Mouse (Mus musculus): ENCODE results near the gene Klkb1.
A peak's percentile ranks its signal among the peaks of the same experiment; 100 is the strongest.

The Klkb1 gene

DNA sequence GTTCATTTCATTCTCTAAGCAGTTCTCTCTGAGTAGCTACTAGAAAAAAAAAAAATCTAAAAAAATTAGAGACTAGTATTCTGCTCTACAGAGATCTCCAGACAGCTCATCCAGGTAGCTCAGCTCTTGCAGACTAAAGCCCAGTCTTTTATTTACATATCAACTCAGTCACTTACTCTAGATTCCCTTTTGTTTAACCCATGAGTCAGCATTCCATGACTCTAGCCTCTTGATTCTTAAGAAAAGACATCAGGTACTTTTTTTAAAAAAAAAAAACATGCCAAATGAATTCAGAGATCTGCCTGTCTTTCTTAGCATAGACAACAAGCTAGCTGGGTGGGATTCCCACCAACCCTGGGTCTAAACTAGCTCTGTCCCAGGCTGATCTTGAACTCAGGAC lies 26.2 kb downstream of the Klkb1 start:
- DNase-seq (ENCODE audit: low read depth, low spot score) = no peak

GRCm38 (mm10) chr8:45267611-45268391 lies 26.9 kb downstream of the Klkb1 start:
- no peak for DNase-seq (ENCODE audit: low read depth, low spot score)

DNA sequence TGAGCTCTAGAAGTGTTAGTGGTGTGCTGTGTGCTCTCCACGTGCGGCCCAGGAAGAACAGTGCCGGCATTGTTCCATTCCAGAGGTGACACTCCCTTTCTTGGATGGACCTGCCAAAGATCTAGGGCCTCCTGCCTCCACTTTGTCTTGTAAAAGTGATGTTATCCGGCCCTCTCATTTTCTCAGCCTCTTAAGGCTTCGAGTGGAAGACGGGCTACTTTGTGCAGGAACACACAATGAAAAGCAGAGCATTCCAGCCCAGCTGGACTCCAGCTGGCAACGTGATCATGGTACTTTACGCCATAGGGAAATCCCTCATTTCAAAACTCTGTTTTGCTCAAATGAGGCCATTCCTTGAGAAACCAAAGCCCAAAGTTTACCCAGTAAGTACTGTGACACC lies 27.7 kb downstream of the Klkb1 start:
- DNase-seq (ENCODE audit: low read depth, low spot score) = no peak

DNA sequence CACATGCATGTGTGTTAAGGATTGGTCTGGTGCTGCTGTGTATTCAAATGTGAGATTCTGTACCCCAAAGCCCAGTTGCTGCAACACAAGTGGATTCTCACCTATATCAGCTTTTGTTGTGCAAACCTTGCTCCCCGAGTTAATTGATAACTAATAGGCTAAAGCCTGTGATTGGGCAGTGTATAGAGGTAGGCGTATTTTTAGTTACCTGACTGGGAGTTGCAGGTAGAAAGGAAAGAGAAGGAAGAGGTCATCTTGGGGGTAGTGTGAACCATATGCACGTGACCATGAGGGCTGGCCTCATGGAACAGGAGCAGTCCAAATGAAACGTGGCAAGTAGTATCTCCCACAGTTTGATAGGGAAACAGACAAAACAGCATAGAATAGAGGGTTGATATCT lies 29.7 kb downstream of the Klkb1 start:
- no peak for DNase-seq (ENCODE audit: low read depth, low spot score)

DNA sequence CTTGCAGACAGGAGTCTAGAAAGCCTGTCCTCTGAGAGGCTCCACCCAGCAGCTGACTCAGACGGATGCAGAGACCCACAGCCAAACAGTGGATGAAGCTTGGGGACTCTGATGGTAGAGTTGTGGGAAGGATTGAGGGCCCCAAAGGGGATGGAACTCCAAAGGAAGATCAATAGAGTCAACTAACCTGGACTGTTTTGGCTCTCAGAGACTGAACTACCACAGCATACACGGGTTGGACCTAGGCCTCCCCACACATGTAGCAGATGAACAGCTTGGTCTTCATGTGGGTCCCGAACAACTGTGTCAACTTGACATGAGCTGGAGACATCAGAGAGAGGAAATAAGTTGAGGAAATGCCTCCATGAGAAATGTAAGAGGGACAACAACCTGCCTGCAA lies 31.8 kb downstream of the Klkb1 start:
- no peak for DNase-seq (ENCODE audit: low read depth, low spot score)

DNA sequence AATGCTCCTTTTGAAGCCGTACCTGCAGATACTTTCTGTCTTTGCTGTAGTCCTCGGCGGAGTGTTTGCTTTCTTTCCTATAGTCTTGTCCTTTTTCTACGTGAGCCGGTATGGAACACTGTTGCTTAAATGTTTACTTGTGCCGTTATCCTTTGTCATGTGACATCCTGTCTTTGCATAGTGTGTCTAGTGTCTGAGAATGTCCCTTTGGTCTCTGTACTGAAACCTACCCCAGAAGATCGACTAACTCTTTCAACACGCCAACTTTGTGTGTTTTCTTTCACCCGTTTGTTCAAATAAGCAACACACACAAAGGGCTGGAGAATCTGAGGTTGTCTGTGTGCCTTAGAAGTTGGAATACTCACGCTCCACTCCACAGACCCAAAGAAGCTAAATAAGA lies 32.7 kb downstream of the Klkb1 start, which contains the start of gene F11:
TSS of gene F11 (minus strand) at position 112 of the 400 bp plus-strand sequence.
- DNase-seq (ENCODE audit: low read depth, low spot score) = no peak

DNA sequence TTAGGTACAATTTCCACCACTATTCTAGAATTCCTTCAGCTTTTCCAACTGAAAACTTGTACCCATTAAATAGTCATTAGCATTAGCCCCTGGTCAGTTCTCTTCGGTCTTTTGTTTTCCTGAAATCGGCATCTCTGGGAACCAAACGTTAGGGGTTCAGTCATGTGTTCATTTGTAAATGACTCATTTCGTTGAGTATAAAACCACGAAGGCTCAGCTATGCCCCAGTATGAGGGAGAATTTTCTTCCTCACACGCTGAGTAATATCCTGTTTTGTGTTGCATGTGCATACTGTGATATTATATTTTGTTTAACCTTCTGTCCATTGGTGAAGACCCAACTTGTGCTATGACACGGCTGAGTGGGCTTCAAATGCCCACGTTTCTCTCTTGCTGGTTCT lies 36.2 kb downstream of the Klkb1 start:
- DNase-seq (ENCODE audit: low read depth, low spot score) = no peak

DNA sequence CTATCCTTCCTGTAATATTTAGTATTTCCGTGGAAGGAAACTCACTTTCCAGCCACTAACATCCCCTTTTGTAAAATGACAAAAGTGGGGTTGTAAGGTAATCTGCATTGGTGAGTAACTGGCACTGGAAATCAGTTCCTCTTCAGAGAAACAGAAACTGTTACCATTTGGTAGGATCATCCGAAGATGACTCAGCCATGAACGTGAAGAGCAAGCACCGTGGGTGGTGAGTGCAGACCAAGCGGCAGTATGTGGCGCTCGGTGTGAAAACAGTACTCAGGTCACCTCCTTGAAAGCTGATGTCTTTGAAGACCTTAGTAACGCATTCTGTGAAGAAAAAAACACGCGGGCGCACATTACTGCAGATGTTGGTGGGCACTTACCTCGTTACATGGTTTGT lies 39.6 kb downstream of the Klkb1 start:
- no peak for DNase-seq (ENCODE audit: low read depth, low spot score)

DNA sequence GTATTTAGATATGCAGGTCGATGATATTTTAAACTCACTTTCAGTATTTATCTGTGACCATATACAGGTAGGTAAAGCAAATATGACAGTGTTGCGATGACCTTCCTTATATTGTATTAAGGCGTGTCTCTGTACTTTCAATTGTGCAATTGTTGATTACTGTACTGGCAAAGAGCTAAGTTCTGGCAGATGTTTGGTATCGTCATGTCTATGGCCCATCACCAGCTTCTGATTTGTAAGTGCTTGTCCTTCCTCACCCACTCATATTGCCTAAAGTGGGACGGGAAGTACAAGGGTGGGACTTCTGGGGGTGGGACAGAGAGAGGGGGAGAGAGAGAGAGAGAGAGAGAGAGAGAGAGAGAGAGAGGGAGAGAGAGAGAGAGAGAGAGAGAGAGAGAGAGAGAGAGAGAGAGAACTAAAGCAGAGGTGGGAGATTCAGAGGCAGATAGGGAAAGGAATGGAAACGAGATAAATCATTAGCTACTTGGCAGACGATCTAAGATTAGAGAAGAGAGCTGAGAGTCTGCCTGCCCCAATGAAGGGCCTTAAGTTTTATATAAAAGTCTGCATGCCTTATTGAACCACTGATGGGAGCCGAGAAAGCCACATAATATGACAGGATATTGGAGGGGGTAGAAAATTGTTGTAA lies 40.3 kb downstream of the Klkb1 start:
- no peak for DNase-seq (ENCODE audit: low read depth, low spot score)

DNA sequence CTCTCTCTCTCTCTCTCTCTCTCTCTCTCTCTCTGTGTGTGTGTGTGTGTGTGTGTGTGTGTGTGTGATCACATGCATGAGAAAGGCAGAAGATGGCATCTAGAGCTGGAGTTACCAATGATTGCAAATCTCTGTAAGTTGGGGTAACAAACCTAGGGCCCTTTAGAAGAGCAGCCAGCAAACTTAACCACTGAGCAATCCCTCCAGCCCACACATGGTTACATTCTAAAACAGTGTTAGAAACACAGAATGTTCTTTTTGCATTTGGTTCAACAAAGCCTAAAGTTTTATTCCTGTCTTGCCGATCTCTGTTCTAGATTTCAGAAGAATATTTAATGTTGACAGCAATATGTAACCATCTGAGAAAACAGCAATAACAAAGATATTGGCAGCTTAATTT lies 41.1 kb downstream of the Klkb1 start:
- no peak for DNase-seq (ENCODE audit: low read depth, low spot score)

DNA sequence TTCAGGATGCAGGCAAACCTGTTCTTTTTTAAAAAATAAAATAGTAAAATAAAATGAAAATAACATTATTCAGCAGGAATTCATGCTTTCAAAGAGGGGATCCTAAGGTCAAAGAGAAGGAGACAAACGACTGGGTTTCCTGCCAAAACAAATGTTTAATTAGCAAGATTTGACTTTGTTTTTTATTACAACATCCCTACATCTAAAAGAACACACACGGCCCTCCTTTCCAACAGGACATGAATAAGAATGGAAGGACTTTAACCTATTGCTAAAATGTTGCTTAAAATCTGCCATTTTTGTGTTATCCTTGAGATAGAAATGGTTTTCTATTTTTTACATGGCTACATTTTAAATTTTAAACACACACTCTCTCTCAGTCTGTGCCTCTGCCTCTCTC lies 41.5 kb downstream of the Klkb1 start:
- no peak for DNase-seq (ENCODE audit: low read depth, low spot score)

GRCm38 (mm10) chr8:45246307-45246706 lies 48.4 kb downstream of the Klkb1 start:
- DNase-seq (ENCODE audit: low read depth, low spot score) = no peak

DNA sequence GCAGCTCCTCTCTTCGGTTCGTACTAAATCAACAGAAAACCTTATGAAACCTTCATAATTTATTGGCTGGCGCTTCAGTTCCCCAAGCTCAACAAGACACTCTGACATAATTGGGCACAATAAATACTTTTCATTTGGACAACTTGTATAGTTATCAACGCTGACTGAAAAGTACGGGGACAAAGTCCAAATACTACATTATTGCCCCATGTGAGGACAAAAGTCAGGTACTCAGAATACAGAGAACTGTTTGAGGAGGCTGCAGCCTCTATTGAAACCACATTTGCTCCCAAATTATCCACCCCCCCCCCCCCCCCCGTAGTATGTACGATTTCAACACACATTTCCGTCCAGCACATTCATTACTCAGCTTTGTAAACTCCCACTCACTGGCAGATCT lies 55.3 kb downstream of the Klkb1 start:
- DNase-seq (ENCODE audit: low read depth, low spot score) = no peak

- peak; percentile 43 for DNase-seq (ENCODE audit: low read depth, low spot score)
These were observed 56.4 kb downstream of the Klkb1 start for GRCm38 (mm10) chr8:45238282-45238681.

- peak; percentile 84 for DNase-seq (ENCODE audit: low read depth, low spot score)
These were observed 58.3 kb downstream of the Klkb1 start for GRCm38 (mm10) chr8:45236164-45236912.

DNA sequence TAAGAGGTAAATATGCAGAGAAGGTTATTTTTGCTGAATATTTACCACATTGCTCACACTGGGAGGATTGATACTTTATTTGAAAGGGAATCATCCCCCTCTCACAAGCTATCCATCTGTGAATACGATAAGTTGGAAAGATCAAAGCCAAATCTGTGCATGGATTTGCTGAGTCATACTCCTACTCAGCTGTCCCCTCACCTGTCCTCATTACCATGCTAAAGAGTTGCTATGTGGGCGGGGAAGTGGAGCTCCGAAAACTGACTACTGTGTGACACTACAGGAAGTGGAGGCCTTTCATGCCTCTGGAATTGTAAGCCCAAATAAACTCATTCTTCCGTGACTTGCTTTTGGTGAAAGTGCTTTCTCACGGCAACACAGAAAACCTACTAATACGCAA lies 59.4 kb downstream of the Klkb1 start:
- no peak for DNase-seq (ENCODE audit: low read depth, low spot score)

DNA sequence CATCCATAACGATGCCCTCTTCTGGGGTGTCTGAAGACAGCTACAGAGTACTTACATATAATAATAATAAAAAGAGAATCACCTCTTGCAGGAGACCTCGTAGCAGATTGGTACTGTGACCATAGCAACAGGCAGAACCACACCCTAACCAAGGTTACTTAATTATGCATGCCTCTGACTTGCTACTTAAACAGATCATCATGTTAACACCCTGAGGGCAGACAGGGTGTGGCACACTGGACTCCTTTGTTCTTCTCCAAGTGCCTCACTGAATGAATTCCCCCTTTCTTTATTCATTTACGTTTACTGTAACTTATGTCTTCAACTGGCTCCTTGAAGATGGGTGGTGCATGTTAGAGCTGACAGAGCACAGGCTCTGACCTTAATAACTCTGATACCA lies 61.4 kb downstream of the Klkb1 start:
- DNase-seq (ENCODE audit: low read depth, low spot score) = peak; percentile 23

All from mesoderm, embryonic 11.5 days (tissue).